Mouse (Mus musculus): ENCODE measurements around the gene Fam172a. TPM values are rescaled to one million over a fixed set of nuclear protein-coding genes. Genes with fewer than 3 reads are reported as not detected.

The Fam172a gene
- total and polyA plus RNA-seq, 2 experiments = 2.9 to 9.6 TPM

DNA sequence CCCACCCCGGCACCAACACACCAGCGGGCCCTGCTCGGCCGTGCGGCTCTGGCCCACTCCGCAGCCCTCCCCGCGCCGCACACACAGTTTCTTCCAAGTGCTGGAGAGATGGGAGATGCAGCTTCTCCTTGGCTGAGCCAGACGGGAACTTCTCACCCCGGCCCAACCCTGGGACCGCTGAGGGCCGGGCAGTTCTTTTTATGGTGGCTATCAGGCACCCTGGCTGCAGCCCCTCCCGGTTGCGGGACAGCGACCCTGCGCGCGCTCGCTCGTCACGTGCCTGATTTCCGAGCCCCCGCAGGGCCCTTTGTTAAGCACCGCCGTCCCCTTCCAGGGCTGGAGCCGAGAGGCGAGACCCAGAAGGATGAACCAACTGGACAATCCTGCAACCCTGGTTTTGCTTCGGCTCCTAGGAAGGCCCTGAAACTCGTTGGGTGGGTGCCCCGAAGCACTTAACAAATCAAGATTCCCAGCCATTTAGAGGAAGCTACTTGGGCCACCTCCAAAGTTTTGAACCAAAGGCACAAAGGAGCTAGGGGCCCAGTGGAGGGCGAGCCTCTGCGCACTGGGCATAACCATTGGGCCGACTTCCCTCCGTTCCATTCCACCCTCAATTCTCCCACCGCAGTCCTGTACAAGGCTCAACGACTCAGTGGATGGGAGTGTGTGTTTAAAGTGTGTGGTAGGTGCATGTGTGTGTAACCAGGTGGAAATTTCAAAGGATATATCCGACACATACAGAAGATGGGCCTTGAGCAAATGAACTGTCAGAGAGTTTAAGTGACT, 477.7 kb downstream of the Fam172a start:
- WGBS = 15% methylated on average over 38 of the region's 38 CpGs
- H3K4me1 ChIP-seq (ENCODE audit: control insufficient read depth, insufficient read depth, low read length) = no peaks in the 10 kb centered on the region
- no peak for DNase-seq (ENCODE audit: extremely low read depth, low read depth, low spot score)
- peaks cover 19% of the 10 kb centered on the region for H3K27me3 ChIP-seq (ENCODE audit: control insufficient read depth, insufficient read depth, low read length)
- H3K27ac ChIP-seq (replicated peaks; ENCODE audit: insufficient read depth, low read depth, low read length) = no peak overlapping the region
- no peak for TF ChIP-seq CTCF (IDR thresholded peaks at IDR 0.05; ENCODE audit: low read depth, low read length)
- TF ChIP-seq POLR2A (IDR thresholded peaks at IDR 0.05; ENCODE audit: extremely low read depth, insufficient read depth, low read length) = no peak
- H3K4me3 ChIP-seq (ENCODE audit: insufficient read depth, low read depth, low read length) = no peak overlapping the region
- H3K79me2 ChIP-seq (ENCODE audit: control insufficient read depth, insufficient read depth, low read length) = no peaks in the 10 kb centered on the region
- H3K36me3 ChIP-seq (ENCODE audit: control insufficient read depth, insufficient read depth, low read length) = no peaks in the 10 kb centered on the region
- H3K9ac ChIP-seq (ENCODE audit: low read depth, low read length) = no peak overlapping the region

DNA sequence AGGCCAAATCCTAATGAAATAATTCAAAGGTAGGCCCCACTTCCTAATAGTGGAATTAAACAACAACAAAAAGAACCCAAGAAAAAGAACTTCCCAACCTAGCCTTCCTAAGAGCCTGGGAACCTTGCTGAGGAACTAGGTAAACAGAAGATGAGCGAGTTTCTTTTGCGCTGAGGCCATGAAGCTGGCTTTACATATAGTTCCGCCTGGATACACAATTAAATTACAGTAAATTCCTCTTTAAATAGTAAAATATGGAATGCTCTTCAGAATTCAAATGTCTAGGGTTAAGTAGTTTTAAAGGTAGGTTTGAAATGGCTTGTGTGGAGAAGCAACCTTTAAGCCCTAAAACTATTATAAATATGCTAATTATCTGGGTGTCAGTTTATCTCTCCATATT, 478.4 kb downstream of the Fam172a start:
- WGBS = 49% methylated on average over 3 of the region's 3 CpGs

DNA sequence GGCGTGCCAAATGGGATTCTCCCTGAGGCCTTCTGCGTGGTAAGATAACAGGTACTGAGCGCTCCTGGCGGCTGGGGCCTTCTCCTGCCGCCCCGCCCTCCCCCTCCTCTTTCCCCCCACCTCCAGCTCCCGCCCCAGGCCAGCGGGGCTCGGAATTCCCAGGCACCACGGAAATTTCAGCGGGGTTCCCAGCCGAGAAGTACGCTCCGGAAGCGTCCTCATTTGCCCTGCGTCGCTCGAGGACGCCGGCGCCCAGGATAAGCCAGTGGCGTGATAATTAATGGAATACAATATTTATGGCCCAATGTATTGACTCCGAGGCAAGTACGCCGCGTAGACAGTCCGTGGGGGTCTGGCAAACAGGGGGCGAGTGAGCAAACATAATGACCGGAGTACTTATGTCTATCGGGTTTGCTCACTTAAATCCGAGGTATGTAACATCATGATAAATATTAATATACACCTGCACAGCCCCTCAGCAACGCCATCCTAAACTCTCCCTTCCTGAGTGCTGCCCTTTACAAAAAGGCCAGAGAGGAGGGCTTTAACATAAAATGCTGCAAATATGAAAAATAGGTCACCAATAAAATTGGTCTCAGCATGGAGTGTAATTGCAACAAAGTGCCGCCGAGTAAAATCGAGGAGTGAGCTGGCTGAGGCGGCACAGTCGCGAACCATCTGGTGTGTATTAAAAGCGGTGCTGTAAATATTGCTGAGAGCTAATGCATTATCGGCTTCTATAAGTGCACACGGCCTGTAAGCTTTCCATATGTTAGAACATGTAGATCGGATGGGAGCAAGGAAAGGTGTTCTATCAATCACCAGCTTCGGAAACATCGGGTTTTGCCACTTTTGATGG, 479.5 kb downstream of the Fam172a start:
- H3K4me1 ChIP-seq (ENCODE audit: control insufficient read depth, insufficient read depth, low read length) = no peaks in the 10 kb centered on the region
- H3K27ac ChIP-seq (replicated peaks; ENCODE audit: insufficient read depth, low read depth, low read length) = no peak overlapping the region
- H3K36me3 ChIP-seq (ENCODE audit: control insufficient read depth, insufficient read depth, low read length) = no peaks in the 10 kb centered on the region
- H3K27me3 ChIP-seq (ENCODE audit: control insufficient read depth, insufficient read depth, low read length) = peaks cover 19% of the 10 kb centered on the region
- no peak for TF ChIP-seq CTCF (IDR thresholded peaks at IDR 0.05; ENCODE audit: low read depth, low read length)
- no peak overlapping the region for H3K4me3 ChIP-seq (ENCODE audit: insufficient read depth, low read depth, low read length)
- WGBS = 4% methylated on average over 44 of the region's 44 CpGs
- no peak overlapping the region for H3K9ac ChIP-seq (ENCODE audit: low read depth, low read length)
- DNase-seq (ENCODE audit: extremely low read depth, low read depth, low spot score) = no peak
- no peaks in the 10 kb centered on the region for H3K79me2 ChIP-seq (ENCODE audit: control insufficient read depth, insufficient read depth, low read length)

More for the DNA sequence above, 478.4 kb downstream of the Fam172a start:
- H3K36me3 ChIP-seq (ENCODE audit: control insufficient read depth, insufficient read depth, low read length) = no peaks in the 10 kb centered on the region
- TF ChIP-seq POLR2A (IDR thresholded peaks at IDR 0.05; ENCODE audit: extremely low read depth, insufficient read depth, low read length) (no peak), CTCF (IDR thresholded peaks at IDR 0.05; ENCODE audit: low read depth, low read length) (no peak)
- H3K4me1 ChIP-seq (ENCODE audit: control insufficient read depth, insufficient read depth, low read length) = no peaks in the 10 kb centered on the region
- no peak overlapping the region for H3K27ac ChIP-seq (replicated peaks; ENCODE audit: insufficient read depth, low read depth, low read length)
- DNase-seq (ENCODE audit: extremely low read depth, low read depth, low spot score) = no peak
- peaks cover 19% of the 10 kb centered on the region for H3K27me3 ChIP-seq (ENCODE audit: control insufficient read depth, insufficient read depth, low read length)
- H3K9ac ChIP-seq (ENCODE audit: low read depth, low read length) = no peak overlapping the region
- H3K4me3 ChIP-seq (ENCODE audit: insufficient read depth, low read depth, low read length) = no peak overlapping the region
- no peaks in the 10 kb centered on the region for H3K79me2 ChIP-seq (ENCODE audit: control insufficient read depth, insufficient read depth, low read length)

GRCm38 (mm10) chr13:78181930-78182558, 480.2 kb downstream of the Fam172a start:
- Histone ChIP-seq H3K4me3 (ENCODE audit: insufficient read depth, low read depth, low read length) (no peak overlapping the region), H3K36me3 (ENCODE audit: control insufficient read depth, insufficient read depth, low read length) (no peaks in the 10 kb centered on the region), H3K27ac (replicated peaks; ENCODE audit: insufficient read depth, low read depth, low read length) (no peak overlapping the region), H3K27me3 (ENCODE audit: control insufficient read depth, insufficient read depth, low read length) (peaks cover 22% of the 10 kb centered on the region), H3K4me1 (ENCODE audit: control insufficient read depth, insufficient read depth, low read length) (no peaks in the 10 kb centered on the region), H3K79me2 (ENCODE audit: control insufficient read depth, insufficient read depth, low read length) (no peaks in the 10 kb centered on the region), H3K9ac (ENCODE audit: low read depth, low read length) (no peak overlapping the region)
- no peak for DNase-seq (ENCODE audit: extremely low read depth, low read depth, low spot score)
- 14% methylated on average over 14 of the region's 14 CpGs for WGBS
- TF ChIP-seq CTCF (IDR thresholded peaks at IDR 0.05; ENCODE audit: low read depth, low read length) (no peak), POLR2A (IDR thresholded peaks at IDR 0.05; ENCODE audit: extremely low read depth, insufficient read depth, low read length) (no peak)

DNA sequence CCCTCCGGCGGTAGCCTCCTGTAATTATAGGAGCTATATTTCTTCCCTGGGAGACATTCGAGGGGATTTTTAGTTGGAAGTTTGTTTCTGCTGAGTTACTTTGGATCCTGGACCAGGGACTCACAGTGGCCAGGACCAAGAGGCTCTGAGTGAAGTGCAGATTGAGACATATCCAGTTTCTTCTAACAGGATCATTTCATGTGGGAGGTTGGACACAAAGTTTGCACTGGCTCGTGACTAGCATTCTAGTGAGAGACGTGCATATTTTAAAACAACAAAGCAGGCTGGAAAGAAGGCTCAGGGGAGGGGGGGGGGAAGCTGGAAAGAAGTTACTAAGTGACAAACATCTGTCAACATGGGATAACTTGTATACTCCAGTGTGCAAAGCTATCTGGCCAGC, 481.2 kb downstream of the Fam172a start:
- 24% methylated on average over 5 of the region's 5 CpGs for WGBS
- Histone ChIP-seq H3K27me3 (ENCODE audit: control insufficient read depth, insufficient read depth, low read length) (peaks cover 22% of the 10 kb centered on the region), H3K4me1 (ENCODE audit: control insufficient read depth, insufficient read depth, low read length) (no peaks in the 10 kb centered on the region), H3K9ac (ENCODE audit: low read depth, low read length) (no peak overlapping the region), H3K27ac (replicated peaks; ENCODE audit: insufficient read depth, low read depth, low read length) (no peak overlapping the region), H3K79me2 (ENCODE audit: control insufficient read depth, insufficient read depth, low read length) (no peaks in the 10 kb centered on the region), H3K4me3 (ENCODE audit: insufficient read depth, low read depth, low read length) (no peak overlapping the region), H3K36me3 (ENCODE audit: control insufficient read depth, insufficient read depth, low read length) (no peaks in the 10 kb centered on the region)
- TF ChIP-seq POLR2A (IDR thresholded peaks at IDR 0.05; ENCODE audit: extremely low read depth, insufficient read depth, low read length) (no peak), CTCF (IDR thresholded peaks at IDR 0.05; ENCODE audit: low read depth, low read length) (no peak)
- DNase-seq (ENCODE audit: extremely low read depth, low read depth, low spot score) = no peak

All from liver, adult 2 months (tissue).